Mouse (Mus musculus): Measurements from ENCODE around the gene Timm8a2.

The Timm8a2 gene

GRCm38 (mm10) chr14:122011768-122012167 lies 22.7 kb upstream of the Timm8a2 start:
- no peak for DNase-seq (ENCODE audit: low spot score in 2 of 2)

DNA sequence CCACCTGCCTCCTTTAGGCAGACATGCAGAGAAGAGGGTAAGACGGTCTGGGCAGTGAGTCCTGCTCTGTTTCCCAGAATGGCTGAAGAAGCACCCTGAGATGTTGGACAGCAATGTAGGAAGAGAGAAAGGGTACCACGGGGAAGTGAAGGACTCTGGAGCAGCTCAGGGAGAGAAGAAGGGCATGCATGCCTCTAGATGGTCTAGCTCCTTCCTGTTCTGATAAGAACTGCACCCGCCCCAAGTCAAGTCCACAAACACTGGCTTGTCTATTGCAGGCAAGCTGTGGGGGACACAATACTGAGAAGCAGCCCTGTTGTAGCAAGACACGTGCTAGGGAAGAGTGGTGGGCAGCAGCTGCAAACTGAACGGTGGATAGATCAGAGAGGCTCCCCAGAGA lies 22.3 kb upstream of the Timm8a2 start:
- DNase-seq (ENCODE audit: low spot score in 2 of 2): no peak

DNA sequence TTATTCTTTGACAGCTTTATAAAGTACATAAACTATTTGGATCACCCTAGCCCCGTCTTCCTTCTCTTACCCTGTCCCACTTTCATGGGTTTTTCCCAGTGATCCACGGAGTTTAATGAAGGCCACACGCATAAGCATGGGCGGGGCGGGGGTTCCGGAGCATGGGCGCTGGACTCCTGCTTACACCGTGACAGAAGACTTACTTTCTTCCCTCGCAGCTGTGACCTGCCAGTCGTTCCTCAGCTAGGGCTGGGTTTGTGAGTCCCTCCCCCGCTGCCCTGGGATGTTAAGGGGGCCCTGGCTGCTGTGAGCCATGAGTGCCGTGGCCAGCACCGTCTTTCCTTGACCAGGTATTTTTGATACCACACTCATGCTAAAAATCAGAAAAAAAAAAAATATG lies 21.7 kb upstream of the Timm8a2 start:
- no peak for DNase-seq (ENCODE audit: low spot score in 2 of 2)

- DNase-seq (ENCODE audit: low spot score in 2 of 2): peak in 1 of 2 experiments; percentile 17
Observed at GRCm38 (mm10) chr14:122013417-122013951, 21.0 kb upstream of the Timm8a2 start.

DNA sequence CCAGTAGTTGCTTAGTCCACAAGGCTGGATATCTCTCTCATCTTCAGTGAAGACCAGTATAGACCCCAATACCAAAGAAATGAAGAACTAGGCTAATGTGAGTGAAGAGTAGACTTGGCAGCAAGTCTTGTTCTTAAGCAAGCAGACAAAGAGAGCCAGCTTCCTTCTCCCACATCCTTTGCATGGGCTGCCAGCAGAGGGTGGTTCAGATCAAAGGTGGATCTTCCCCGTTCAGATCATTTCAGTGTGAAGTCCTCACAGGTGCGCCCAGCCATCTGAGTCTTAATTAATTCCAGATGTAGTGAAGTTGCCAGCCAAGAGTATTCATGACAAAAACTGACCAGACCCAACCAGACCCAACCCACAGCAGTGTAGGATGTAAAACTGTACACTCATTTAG lies 16.5 kb upstream of the Timm8a2 start:
- DNase-seq (ENCODE audit: low spot score in 2 of 2): no peak

DNA sequence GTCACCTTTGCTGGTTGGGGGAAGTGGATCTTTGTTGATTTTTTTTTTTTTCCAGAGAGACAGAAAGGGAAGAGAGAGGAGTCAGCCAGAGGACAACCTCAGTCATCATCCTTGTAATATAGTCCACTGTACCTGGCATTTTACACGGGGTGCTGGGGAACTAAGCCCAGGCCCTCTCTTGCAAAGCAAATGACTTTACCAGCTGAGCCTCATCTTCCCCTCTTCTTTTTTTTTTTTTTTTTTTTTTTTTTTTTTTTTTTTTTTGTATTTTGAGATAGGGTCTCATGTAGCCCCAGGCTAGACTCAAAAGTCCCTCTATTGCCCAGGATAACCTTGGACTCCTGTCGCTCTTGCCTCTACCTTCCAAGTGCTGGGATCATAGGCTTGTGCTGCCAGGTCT lies 15.1 kb upstream of the Timm8a2 start:
- no peak for DNase-seq (ENCODE audit: low spot score in 2 of 2)

DNA sequence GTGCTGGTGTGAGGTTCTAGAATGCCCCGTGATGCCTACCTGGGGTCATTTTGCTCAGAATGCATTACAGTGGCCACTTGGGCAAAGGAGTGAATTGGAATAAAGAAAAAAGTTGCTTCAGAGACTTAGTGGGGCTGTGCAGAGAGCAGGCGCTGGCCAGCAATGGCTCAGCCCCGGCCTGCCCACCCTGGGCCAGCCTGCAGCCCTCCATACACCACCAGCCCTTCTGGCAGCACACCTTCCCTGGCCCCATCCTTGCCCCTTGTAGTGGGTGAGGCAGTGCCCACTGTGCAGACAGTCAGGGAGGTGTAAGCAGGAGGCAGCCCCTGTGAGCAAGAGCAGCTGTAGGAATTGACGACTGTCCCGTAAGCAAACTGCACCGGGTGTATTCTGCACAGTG lies 13.9 kb upstream of the Timm8a2 start:
- no peak for DNase-seq (ENCODE audit: low spot score in 2 of 2)

GRCm38 (mm10) chr14:122023054-122023453 lies 11.4 kb upstream of the Timm8a2 start:
- no peak for DNase-seq (ENCODE audit: low spot score in 2 of 2)

GRCm38 (mm10) chr14:122023928-122024327 lies 10.5 kb upstream of the Timm8a2 start:
- no peak for DNase-seq (ENCODE audit: low spot score in 2 of 2)

DNA sequence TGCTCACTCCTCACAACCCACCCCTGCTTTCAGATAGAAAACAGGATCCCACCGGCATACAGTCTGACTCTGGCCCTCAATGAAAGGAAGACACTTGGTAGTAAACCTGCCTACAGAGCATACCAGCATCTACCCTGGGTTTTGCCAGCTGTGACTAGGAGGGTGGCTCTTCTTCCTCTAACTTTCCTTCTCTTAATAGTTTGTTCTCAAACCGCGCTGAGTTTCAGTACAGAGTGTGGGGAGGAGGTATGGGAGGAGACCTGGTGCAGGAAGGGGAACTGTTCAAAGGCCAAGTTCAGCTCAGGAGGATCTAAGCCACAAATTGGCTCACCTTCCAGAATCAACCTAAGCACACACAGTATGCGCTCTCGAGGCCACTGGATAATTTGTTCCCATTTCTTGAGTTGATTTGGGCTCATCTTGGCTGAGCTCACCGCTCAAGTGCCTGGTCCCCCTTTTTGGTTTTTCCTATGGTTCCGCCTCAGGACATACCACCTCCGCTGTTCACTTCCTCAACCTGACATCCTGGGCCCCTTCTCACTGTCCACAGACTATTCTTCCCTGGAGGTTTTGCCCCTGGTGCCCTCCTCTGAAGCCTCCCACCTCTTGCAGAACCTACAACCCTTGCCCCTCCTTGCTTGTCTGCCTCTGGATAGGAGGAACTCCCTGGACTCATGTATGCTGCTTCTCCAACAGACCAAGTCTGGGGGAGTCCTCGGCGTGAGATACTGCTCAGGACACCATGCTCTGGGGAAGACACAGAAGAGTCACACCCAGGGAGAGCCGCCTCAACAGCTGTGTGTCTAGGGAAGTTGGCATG lies 5.3 kb upstream of the Timm8a2 start:
- no peak for DNase-seq (ENCODE audit: low spot score in 2 of 2)

DNA sequence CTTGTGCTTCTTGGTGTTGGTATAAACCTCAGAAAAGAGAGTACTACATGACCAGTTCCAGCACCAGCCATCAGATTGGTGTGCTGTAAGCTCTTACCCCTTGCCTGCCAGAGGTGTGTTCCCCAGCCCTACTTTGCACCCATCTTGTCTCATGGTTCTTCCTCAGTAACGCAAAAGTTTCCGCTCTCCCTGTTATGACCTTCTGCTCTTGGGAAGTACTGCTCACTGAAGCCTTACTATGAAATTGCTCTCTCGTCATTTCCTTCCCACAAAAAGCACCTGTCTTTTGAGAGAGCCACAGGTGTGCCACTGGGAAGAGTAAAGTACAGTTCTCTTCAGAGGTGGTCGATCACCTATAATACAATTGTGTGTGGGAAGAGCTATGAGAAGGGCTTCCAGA lies 4.6 kb upstream of the Timm8a2 start:
- no peak for DNase-seq (ENCODE audit: low spot score in 2 of 2)

- no peak for DNase-seq (ENCODE audit: low spot score in 2 of 2)
Observed at GRCm38 (mm10) chr14:122032045-122032444, 2.4 kb upstream of the Timm8a2 start.

DNA sequence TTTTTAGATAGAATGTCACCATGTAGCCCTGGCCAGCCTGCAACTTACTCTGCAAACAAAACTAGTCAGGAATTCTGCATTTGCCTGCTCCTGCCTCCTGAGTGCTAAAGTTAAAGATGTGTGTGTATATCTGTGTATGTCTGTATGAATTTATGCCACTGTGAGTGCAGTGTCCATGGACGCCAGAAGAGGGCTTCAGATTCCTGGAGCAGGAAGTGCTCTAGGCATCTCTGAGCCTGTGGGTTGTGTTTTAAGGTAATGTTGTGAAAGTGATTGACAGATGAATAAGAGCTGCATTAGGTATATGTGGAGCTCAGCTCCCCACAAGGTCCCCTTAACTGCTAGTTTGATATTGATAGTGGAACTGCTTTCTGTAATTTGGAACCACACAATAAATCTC lies 707 bp downstream of the Timm8a2 start:
- no peak for DNase-seq (ENCODE audit: low spot score in 2 of 2)

DNA sequence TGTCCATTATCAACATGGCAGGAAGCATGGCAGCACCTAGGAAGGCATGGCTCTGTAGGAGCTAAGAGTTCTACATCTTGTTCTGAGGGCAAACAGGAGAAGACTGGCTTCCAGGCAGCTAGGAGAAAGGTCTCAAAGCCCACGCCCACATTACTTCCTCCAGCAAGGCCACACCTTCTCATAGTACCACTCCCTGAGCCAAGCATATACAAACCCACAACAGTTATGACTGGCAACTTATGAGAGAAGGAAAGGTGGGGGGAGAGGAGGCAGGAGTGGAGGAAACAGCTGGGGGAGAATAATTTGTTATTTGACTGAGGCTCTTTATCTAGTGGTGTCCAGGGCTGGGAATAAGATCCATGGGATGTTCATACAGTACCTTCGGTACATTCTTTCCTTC lies 1.4 kb downstream of the Timm8a2 start:
- no peak for DNase-seq (ENCODE audit: low spot score in 2 of 2)

- no peak for DNase-seq (ENCODE audit: low spot score in 2 of 2)
Observed at GRCm38 (mm10) chr14:122038874-122039647, 4.6 kb downstream of the Timm8a2 start.

DNA sequence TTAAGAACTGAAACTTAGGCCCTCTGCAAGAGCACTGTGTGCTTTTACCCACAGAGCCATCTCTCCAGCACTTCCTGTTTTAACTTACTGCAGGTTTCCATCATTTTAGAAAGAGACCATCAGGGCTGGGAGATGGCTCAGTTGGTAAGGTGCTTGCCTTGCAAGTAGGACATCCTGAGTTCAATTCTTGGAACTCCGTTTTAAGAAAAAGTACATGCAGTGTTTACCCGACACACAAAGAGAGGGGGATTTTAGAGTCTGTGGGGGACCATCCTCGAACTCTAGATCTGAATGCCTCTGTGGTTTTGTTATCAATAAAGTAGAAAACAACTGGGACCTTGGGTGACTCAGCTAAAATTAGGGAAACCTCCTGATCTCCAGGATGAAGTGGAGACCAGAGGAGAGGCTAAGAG lies 6.9 kb downstream of the Timm8a2 start:
- no peak for DNase-seq (ENCODE audit: low spot score in 2 of 2)

GRCm38 (mm10) chr14:122042142-122042694 lies 7.7 kb downstream of the Timm8a2 start:
- DNase-seq (ENCODE audit: low spot score in 2 of 2): no peak

GRCm38 (mm10) chr14:122047784-122048183 lies 13.3 kb downstream of the Timm8a2 start:
- DNase-seq (ENCODE audit: low spot score in 2 of 2): no peak

GRCm38 (mm10) chr14:122048816-122049215 lies 14.3 kb downstream of the Timm8a2 start:
- no peak for DNase-seq (ENCODE audit: low spot score in 2 of 2)

GRCm38 (mm10) chr14:122052896-122053635 lies 18.6 kb downstream of the Timm8a2 start:
- no peak for DNase-seq (ENCODE audit: low spot score in 2 of 2)

GRCm38 (mm10) chr14:122056871-122057270 lies 22.4 kb downstream of the Timm8a2 start:
- DNase-seq (ENCODE audit: low spot score in 2 of 2): no peak

DNA sequence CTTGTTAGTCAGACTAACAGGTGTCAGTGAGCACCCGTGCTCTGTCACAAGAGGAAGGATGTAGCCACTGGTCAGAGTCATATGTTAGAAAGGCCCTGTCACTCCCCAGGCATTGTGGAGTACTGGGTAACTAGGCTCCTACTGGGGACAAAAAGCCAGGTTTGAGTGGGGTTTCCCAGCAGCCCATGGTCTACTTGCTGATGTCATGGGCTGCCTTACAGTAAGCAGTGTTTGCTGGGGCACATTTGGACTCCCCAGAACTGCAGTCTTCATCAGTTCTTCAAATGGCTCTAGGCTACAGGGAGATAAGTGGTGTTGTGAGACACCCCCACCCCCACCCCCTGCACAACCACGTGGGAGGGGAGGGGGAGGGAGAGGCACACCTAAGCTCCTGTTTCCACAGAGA lies 23.5 kb downstream of the Timm8a2 start:
- no peak for DNase-seq (ENCODE audit: low spot score in 2 of 2)

Measured in urinary bladder, postnatal 36 days (tissue).